Mouse (Mus musculus) spleen, postnatal 0 days (tissue): ENCODE results near the gene Jph2. TPM values are rescaled to one million over a fixed set of nuclear protein-coding genes. Genes with fewer than 3 reads are reported as not detected.

Experiments used
- polyA plus RNA-seq: library from polyadenylated mRNA; unstranded; fragments of >200 nt; fragmentation: Nextera tagmentation; extraction: Ambion mirVana; gene quantifications from 2 replicates; pipeline ENCODE4 v1.2.1, GENCODE M21; 2015

Jph2 gene
- polyA plus RNA-seq, result 1.2 and 1.3 TPM in 2 replicates

GRCm38 (mm10) chr2:163397905-163398304, at the start of gene Jph2:
Gene Jph2, minus strand, starts transcription at chr2:163397993.

GRCm38 (mm10) chr2:163438246-163438618, 40.4 kb upstream of the Jph2 start, which contains the start of gene Gdap1l1:
Gene Gdap1l1, plus strand, starts transcription at chr2:163438476.

GRCm38 (mm10) chr2:163424597-163424996, 26.8 kb upstream of the Jph2 start, which contains the start of gene Oser1:
Gene Oser1, minus strand, starts transcription at chr2:163424697.

Other genes with a start within 250 kb of the Jph2 start
- gene Tox2, start 194.9 kb downstream of the Jph2 start, polyA plus RNA-seq, result 0.75 and 0.84 TPM in 2 replicates
- 44.9 and 45.3 TPM in 2 replicates for gene Oser1, start 26.7 kb upstream of the Jph2 start, polyA plus RNA-seq
- 0.19 and 0.38 TPM in 2 replicates for gene Gdap1l1, start 40.5 kb upstream of the Jph2 start, polyA plus RNA-seq
- 2.8 and 3.0 TPM in 2 replicates for gene Fitm2, start 74.6 kb upstream of the Jph2 start, polyA plus RNA-seq
- not detected in 2 replicates for gene R3hdml, start 94.3 kb upstream of the Jph2 start, polyA plus RNA-seq
- 0.40 and 0.58 TPM in 2 replicates for gene Hnf4a, start 108.8 kb upstream of the Jph2 start, polyA plus RNA-seq
- gene Ttpal, start 204.3 kb upstream of the Jph2 start, polyA plus RNA-seq, result 13.3 and 16.1 TPM in 2 replicates
- 196 and 202 TPM in 2 replicates for gene Serinc3, start 247.1 kb upstream of the Jph2 start, polyA plus RNA-seq